Mouse (Mus musculus) E14TG2a.4 (cell line): ENCODE results near the gene Hist1h1t.

ENCODE experiments used
- CTCF ChIP-seq: conservative IDR thresholded peaks from 2 replicates; pipeline ENCODE4 v1.5.1; 2014; ENCODE audit warnings: low read length
- NANOG ChIP-seq: IDR thresholded peaks from 2 replicates; pipeline ENCODE4 v1.6.1; 2014; ENCODE audit warnings: borderline replicate concordance, low read length, mixed read lengths

GRCm38 (mm10) chr13:23743963-23744362 lies 48.3 kb downstream of the Hist1h1t start:
- TF ChIP-seq CTCF: no peak
- no peak for TF ChIP-seq NANOG
